Mouse (Mus musculus) testis, adult 2 months (tissue): ENCODE data around the gene Zdhhc8.

Source experiments
- CTCF ChIP-seq: fragments of 200-500 bp; IDR thresholded peaks from 2 replicates; pipeline ENCODE4 v1.5.1; 2012; ENCODE audit warnings: low read depth, mild to moderate bottlenecking, inconsistent platforms, low read length, moderate library complexity; ENCODE audit not compliant: control insufficient read depth, insufficient read depth, insufficient replicate concordance
- POLR2A ChIP-seq: fragments of 200-500 bp; IDR thresholded peaks from 2 replicates; pipeline ENCODE4 v1.6.1; 2012; ENCODE audit warnings: low read depth, mild to moderate bottlenecking, inconsistent platforms, low read length, moderate library complexity; ENCODE audit not compliant: control insufficient read depth

- TF ChIP-seq CTCF: no peak
- no peak for TF ChIP-seq POLR2A
Observed at GRCm38 (mm10) chr16:18233451-18233850, 1.5 kb downstream of the Zdhhc8 start.
